Mouse (Mus musculus) testis, adult 2 months (tissue): ENCODE results near the gene Acaca. TPM values are rescaled to one million over a fixed set of nuclear protein-coding genes. Genes with fewer than 3 reads are reported as not detected.

Experiments used
- H3K27ac ChIP-seq: fragments of 200-500 bp; 2 replicates; pipeline ENCODE4 v1.5.1; 2012; ENCODE audit warnings: low read depth, low read length; ENCODE audit not compliant: control insufficient read depth, insufficient read depth
- H3K27me3 ChIP-seq: fragments of 200-500 bp; 2 replicates; pipeline ENCODE4 v1.6.1; 2012; ENCODE audit warnings: mild to moderate bottlenecking, low read length, moderate library complexity; ENCODE audit not compliant: control insufficient read depth, insufficient read depth
- H3K36me3 ChIP-seq: fragments of 200-500 bp; 2 replicates; pipeline ENCODE4 v1.6.1; 2012; ENCODE audit warnings: mild to moderate bottlenecking, low read length; ENCODE audit not compliant: control insufficient read depth, insufficient read depth
- H3K4me1 ChIP-seq: fragments of 200-500 bp; 2 replicates; pipeline ENCODE4 v1.6.1; 2012; ENCODE audit warnings: low read length; ENCODE audit not compliant: control insufficient read depth, insufficient read depth
- H3K4me3 ChIP-seq: fragments of 200-500 bp; 2 replicates; pipeline ENCODE4 v1.5.1; 2012; ENCODE audit warnings: low read depth, mild to moderate bottlenecking, low read length, moderate library complexity, mixed read lengths; ENCODE audit not compliant: control insufficient read depth
- CTCF ChIP-seq: fragments of 200-500 bp; IDR thresholded peaks from 2 replicates; pipeline ENCODE4 v1.5.1; 2012; ENCODE audit warnings: low read depth, mild to moderate bottlenecking, inconsistent platforms, low read length, moderate library complexity; ENCODE audit not compliant: control insufficient read depth, insufficient read depth, insufficient replicate concordance
- POLR2A ChIP-seq: fragments of 200-500 bp; IDR thresholded peaks from 2 replicates; pipeline ENCODE4 v1.6.1; 2012; ENCODE audit warnings: low read depth, mild to moderate bottlenecking, inconsistent platforms, low read length, moderate library complexity; ENCODE audit not compliant: control insufficient read depth
- polyA plus RNA-seq: library from polyadenylated mRNA; depleted of rRNA; stranded (reverse); fragments of >200 nt; gene quantifications from 2 replicates; pipeline ENCODE4 v1.2.3, GENCODE M21; 2012

Gene Acaca
- polyA plus RNA-seq, 1 experiment = 11.2 TPM

GRCm38 (mm10) chr11:84251170-84251569, 121.7 kb downstream of the Acaca start:
- H3K36me3 ChIP-seq = no peaks in the 10 kb centered on the region
- no peak for TF ChIP-seq POLR2A

GRCm38 (mm10) chr11:84252425-84252824, 123.0 kb downstream of the Acaca start:
- Histone ChIP-seq H3K4me3 (no peak overlapping the region), H3K27me3 (no peaks in the 10 kb centered on the region), H3K4me1 (no peaks in the 10 kb centered on the region), H3K36me3 (no peaks in the 10 kb centered on the region), H3K27ac (no peak overlapping the region)
- TF ChIP-seq POLR2A = no peak
- no peak for TF ChIP-seq CTCF

More at GRCm38 (mm10) chr11:84251170-84251569, 121.7 kb downstream of the Acaca start:
- Histone ChIP-seq H3K4me1 (no peaks in the 10 kb centered on the region), H3K27me3 (no peaks in the 10 kb centered on the region), H3K4me3 (no peak overlapping the region), H3K27ac (no peak overlapping the region)

GRCm38 (mm10) chr11:84255879-84256278, 126.4 kb downstream of the Acaca start:
- Histone ChIP-seq H3K4me3 (no peak overlapping the region), H3K36me3 (no peaks in the 10 kb centered on the region), H3K27ac (no peak overlapping the region), H3K27me3 (no peaks in the 10 kb centered on the region), H3K4me1 (no peaks in the 10 kb centered on the region)
- TF ChIP-seq CTCF = no peak
- TF ChIP-seq POLR2A = no peak

GRCm38 (mm10) chr11:84258053-84258710, 128.7 kb downstream of the Acaca start:
- no peak overlapping the region for H3K27ac ChIP-seq

GRCm38 (mm10) chr11:84264490-84264889, 135.0 kb downstream of the Acaca start:
- TF ChIP-seq CTCF = no peak
- TF ChIP-seq POLR2A = no peak
- Histone ChIP-seq H3K27me3 (no peaks in the 10 kb centered on the region), H3K4me1 (no peaks in the 10 kb centered on the region), H3K36me3 (no peaks in the 10 kb centered on the region), H3K4me3 (no peak overlapping the region), H3K27ac (no peak overlapping the region)

More at GRCm38 (mm10) chr11:84258053-84258710, 128.7 kb downstream of the Acaca start:
- Histone ChIP-seq H3K4me1 (no peaks in the 10 kb centered on the region), H3K4me3 (no peak overlapping the region), H3K36me3 (no peaks in the 10 kb centered on the region), H3K27me3 (no peaks in the 10 kb centered on the region)
- TF ChIP-seq CTCF = no peak
- no peak for TF ChIP-seq POLR2A

GRCm38 (mm10) chr11:84268068-84268467, 138.6 kb downstream of the Acaca start:
- Histone ChIP-seq H3K36me3 (no peaks in the 10 kb centered on the region), H3K27me3 (no peaks in the 10 kb centered on the region)
- no peak for TF ChIP-seq CTCF
- TF ChIP-seq POLR2A = no peak

GRCm38 (mm10) chr11:84270511-84270910, 141.0 kb downstream of the Acaca start:
- TF ChIP-seq CTCF = no peak
- no peak for TF ChIP-seq POLR2A
- Histone ChIP-seq H3K4me1 (no peaks in the 10 kb centered on the region), H3K36me3 (no peaks in the 10 kb centered on the region; the same call in 1 of the 2 replicates), H3K4me3 (no peak overlapping the region), H3K27me3 (no peaks in the 10 kb centered on the region), H3K27ac (no peak overlapping the region)

More at GRCm38 (mm10) chr11:84268068-84268467, 138.6 kb downstream of the Acaca start:
- no peaks in the 10 kb centered on the region for H3K4me1 ChIP-seq
- H3K27ac ChIP-seq = no peak overlapping the region
- H3K4me3 ChIP-seq = no peak overlapping the region

- no peaks in the 10 kb centered on the region for H3K27me3 ChIP-seq
- no peak overlapping the region for H3K4me3 ChIP-seq
- H3K36me3 ChIP-seq = no peaks in the 10 kb centered on the region; the same call in 1 of the 2 replicates
- no peak overlapping the region for H3K27ac ChIP-seq
- no peaks in the 10 kb centered on the region for H3K4me1 ChIP-seq
- TF ChIP-seq POLR2A = no peak
- TF ChIP-seq CTCF = no peak
Observed at GRCm38 (mm10) chr11:84271948-84272347, 142.5 kb downstream of the Acaca start.
